Mouse (Mus musculus): ENCODE measurements at regions not wholly inside any gene's neighbourhood (a gene's known extent, or its start where the extent isn't known, plus 50 kb on each side); places are given as distances from the start of the nearest gene placed in this dataset.

DNA sequence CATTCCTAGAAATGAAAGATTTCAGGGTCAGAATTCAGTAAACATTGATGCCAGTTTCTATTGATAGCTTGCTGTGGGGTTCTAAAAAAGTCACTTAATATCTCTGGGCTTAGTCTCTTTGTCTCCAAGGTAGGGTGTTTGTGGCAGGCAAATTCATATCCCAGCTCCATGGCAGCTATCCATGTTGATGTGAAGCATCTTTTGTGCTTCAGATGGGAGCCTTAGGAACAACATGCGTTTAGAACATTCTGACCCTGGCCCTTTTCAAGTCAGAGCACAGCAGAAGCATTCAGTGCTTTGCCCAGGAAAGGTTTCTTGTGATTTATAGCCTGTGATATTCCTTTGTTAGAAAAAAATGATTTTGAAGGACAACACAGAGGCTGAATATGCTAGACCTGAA is 215.0 kb downstream of the Ppp4r2 start:
- TF ChIP-seq CTCF (IDR thresholded peaks at IDR 0.05; ENCODE audit: borderline replicate concordance, insufficient read depth, low read depth, low read length), result no peak
- TF ChIP-seq POLR2A (IDR thresholded peaks at IDR 0.05; ENCODE audit: borderline replicate concordance, insufficient read depth, low read length), result no peak
